Mouse (Mus musculus) effector memory CD4-positive, alpha-beta T cell, adult 5 months (primary cell): ENCODE data around the gene Jun. TPM values are rescaled to one million over a fixed set of nuclear protein-coding genes. Genes with fewer than 3 reads are reported as not detected.

Source experiments
- polyA plus RNA-seq: library from polyadenylated mRNA; unstranded; fragments of 100-300 nt; shearing (Covaris generic); gene quantifications from one replicate; pipeline ENCODE4 v1.2.1, GENCODE M21; 2017

Gene Jun
- 504 TPM for polyA plus RNA-seq

GRCm38 (mm10) chr4:95052025-95052899 is at the start of gene Jun:
TSS of gene Jun (minus strand) at chr4:95052222.

Other genes starting within 250 kb of the Jun start
- not detected for gene Eqtn, start 123.4 kb downstream of the Jun start, polyA plus RNA-seq
- 63.9 TPM for gene Mysm1, start 73.1 kb downstream of the Jun start, polyA plus RNA-seq